Mouse (Mus musculus) stomach, postnatal 0 days (tissue): ENCODE data around the gene Patl1. TPM values are rescaled to one million over a fixed set of nuclear protein-coding genes. Genes with fewer than 3 reads are reported as not detected.
"Not testable (repeated sequence)": the region's sequence is repeated elsewhere in the genome, so short reads cannot be mapped to it uniquely, and the experiment has no call there.

Experiments used
- ATAC-seq: fragments of 200-750 bp; cut with Nextera tagmentation; 2 replicates; pipeline ENCODE4 v1.8.0; 2017; ENCODE audit not compliant: low FRiP score, low TSS enrichment
- DNase-seq: peaks from one replicate; pipeline ENCODE4 v3.0.0-alpha.2; 2016; ENCODE audit warnings: low spot score
- H3K27ac ChIP-seq: fragments of 300-500 bp; sonication (generic); replicated peaks from 2 replicates; pipeline ENCODE4 v1.5.1; 2014; ENCODE audit warnings: mild to moderate bottlenecking, control low read depth
- H3K27me3 ChIP-seq: fragments of 300-500 bp; sonication (generic); 2 replicates; pipeline ENCODE4 v1.6.1; 2014; ENCODE audit warnings: low read length; ENCODE audit not compliant: control insufficient read depth, insufficient read depth
- H3K36me3 ChIP-seq: fragments of 300-500 bp; sonication (generic); 2 replicates; pipeline ENCODE4 v1.6.1; 2014; ENCODE audit warnings: low read length, mixed read lengths; ENCODE audit not compliant: control insufficient read depth, insufficient read depth
- H3K4me1 ChIP-seq: fragments of 300-500 bp; sonication (generic); replicated peaks from 2 replicates; pipeline ENCODE4 v1.6.1; 2014; ENCODE audit warnings: antibody characterized with exemption; ENCODE audit not compliant: control insufficient read depth, insufficient read depth
- H3K4me2 ChIP-seq: fragments of 300-500 bp; sonication (generic); replicated peaks from 2 replicates; pipeline ENCODE4 v1.6.1; 2014; ENCODE audit warnings: low read depth, mild to moderate bottlenecking, control low read depth, moderate library complexity
- H3K4me3 ChIP-seq: fragments of 300-500 bp; sonication (generic); 2 replicates; pipeline ENCODE4 v1.5.1; 2014; ENCODE audit warnings: low read depth, low read length, control low read depth
- H3K9ac ChIP-seq: fragments of 300-500 bp; sonication (generic); 2 replicates; pipeline ENCODE4 v1.6.1; 2014; ENCODE audit warnings: mild to moderate bottlenecking, low read length, control low read depth, mixed read lengths
- H3K9me3 ChIP-seq: fragments of 300-500 bp; sonication (generic); 2 replicates; pipeline ENCODE4 v1.6.1; 2016; ENCODE audit warnings: low read length; ENCODE audit not compliant: control insufficient read depth
- CTCF ChIP-seq: IDR thresholded peaks from 2 replicates; pipeline ENCODE4 v1.5.1; 2016; ENCODE audit warnings: antibody characterized with exemption, low read depth, mild to moderate bottlenecking, moderate library complexity
- EP300 ChIP-seq: optimal IDR thresholded peaks from 2 replicates; pipeline ENCODE3; 2016; ENCODE audit warnings: antibody characterized with exemption
- WGBS: fragments of 180-500 bp; shearing (Covaris S2); extraction: QIAGEN DNeasy Blood & Tissue Kit; methylation state at CpG from one replicate; pipeline ENCODE4 v1.1.7; 2014; 5-methylcytosine and 5-hydroxymethylcytosine counted together
- polyA plus RNA-seq: library from polyadenylated mRNA; unstranded; fragments of >200 nt; fragmentation: Nextera tagmentation; extraction: Ambion mirVana; gene quantifications from 2 replicates; pipeline ENCODE4 v1.2.1, GENCODE M21; 2015

Gene Patl1
- polyA plus RNA-seq, 1 experiment from 2014 or later: 5.7 TPM

- no peaks in the 10 kb centered on the region for H3K27me3 ChIP-seq
- H3K9me3 ChIP-seq: no peaks in the 10 kb centered on the region
- H3K36me3 ChIP-seq: peaks cover 34% of the 10 kb centered on the region
- H3K4me3 ChIP-seq: no peak overlapping the region
- no peaks in the 10 kb centered on the region for H3K4me1 ChIP-seq
- ATAC-seq: no peak
- no peak for DNase-seq
- no peak overlapping the region for H3K9ac ChIP-seq
- no peak overlapping the region for H3K27ac ChIP-seq
- TF ChIP-seq CTCF: no peak
- H3K4me2 ChIP-seq: no peak overlapping the region
- 92% methylated on average over 4 of the region's 4 CpGs for WGBS
Observed at GRCm38 (mm10) chr19:11928025-11928748, 16.0 kb downstream of the Patl1 start.

GRCm38 (mm10) chr19:11946460-11946859, 34.3 kb downstream of the Patl1 start:
- H3K9me3 ChIP-seq, H3K9ac ChIP-seq, H3K4me1 ChIP-seq, H3K4me3 ChIP-seq, H3K4me2 ChIP-seq, ATAC-seq, DNase-seq, H3K27me3 ChIP-seq, H3K27ac ChIP-seq: not testable (repeated sequence)
- H3K36me3 ChIP-seq: peaks cover 19% of the 10 kb centered on the region
- 91% methylated on average over 8 of the region's 9 CpGs for WGBS

GRCm38 (mm10) chr19:11949878-11950277, 37.7 kb downstream of the Patl1 start:
- H3K9ac ChIP-seq: no peak overlapping the region
- WGBS: 48% methylated on average over 1 of the region's 1 CpGs
- no peak overlapping the region for H3K4me2 ChIP-seq
- no peak overlapping the region for H3K27ac ChIP-seq
- no peaks in the 10 kb centered on the region for H3K27me3 ChIP-seq
- ATAC-seq (no peak), DNase-seq (no peak)
- H3K4me1 ChIP-seq: no peaks in the 10 kb centered on the region
- no peaks in the 10 kb centered on the region for H3K36me3 ChIP-seq
- H3K4me3 ChIP-seq: no peak overlapping the region
- no peaks in the 10 kb centered on the region for H3K9me3 ChIP-seq
- TF ChIP-seq CTCF (no peak), EP300 (no peak)

- no peaks in the 10 kb centered on the region for H3K9me3 ChIP-seq
- no peak overlapping the region for H3K27ac ChIP-seq
- DNase-seq: peak; percentile 37
- H3K36me3 ChIP-seq: no peaks in the 10 kb centered on the region
- H3K4me2 ChIP-seq: no peak overlapping the region
- no peaks in the 10 kb centered on the region for H3K27me3 ChIP-seq
- no peak overlapping the region for H3K4me3 ChIP-seq
- TF ChIP-seq CTCF: peak; percentile 32; the same call in 1 of the 2 replicates
- no peak for TF ChIP-seq EP300
- H3K4me1 ChIP-seq: no peaks in the 10 kb centered on the region
- ATAC-seq: peak; percentile 84; the same call in 1 of the 2 replicates
- no peak overlapping the region for H3K9ac ChIP-seq
- 66% methylated on average over 7 of the region's 7 CpGs for WGBS
Observed at GRCm38 (mm10) chr19:11950747-11951146, 38.5 kb downstream of the Patl1 start.

GRCm38 (mm10) chr19:11954206-11954605, 42.0 kb downstream of the Patl1 start:
- no peak overlapping the region for H3K4me2 ChIP-seq
- H3K36me3 ChIP-seq: no peaks in the 10 kb centered on the region
- no peak overlapping the region for H3K9ac ChIP-seq
- H3K27ac ChIP-seq: no peak overlapping the region
- peak; percentile 27 for TF ChIP-seq CTCF
- TF ChIP-seq EP300: no peak
- H3K4me3 ChIP-seq: no peak overlapping the region
- DNase-seq (no peak), ATAC-seq (no peak)
- no peaks in the 10 kb centered on the region for H3K9me3 ChIP-seq
- no peaks in the 10 kb centered on the region for H3K4me1 ChIP-seq
- H3K27me3 ChIP-seq: no peaks in the 10 kb centered on the region
- WGBS: 38% methylated on average over 6 of the region's 6 CpGs

- no peaks in the 10 kb centered on the region for H3K4me1 ChIP-seq
- H3K27me3 ChIP-seq: no peaks in the 10 kb centered on the region
- ATAC-seq: no peak
- H3K9ac ChIP-seq: no peak overlapping the region
- H3K4me3 ChIP-seq: no peak overlapping the region
- no peaks in the 10 kb centered on the region for H3K9me3 ChIP-seq
- TF ChIP-seq EP300: no peak
- TF ChIP-seq CTCF: no peak
- H3K36me3 ChIP-seq: no peaks in the 10 kb centered on the region
- no peak overlapping the region for H3K27ac ChIP-seq
- H3K4me2 ChIP-seq: no peak overlapping the region
- DNase-seq: no peak
- WGBS: 83% methylated on average over 5 of the region's 5 CpGs
Observed at GRCm38 (mm10) chr19:11956636-11957035, 44.4 kb downstream of the Patl1 start.
